Mouse (Mus musculus) myocyte (in vitro differentiated cells): ENCODE data around the gene Rtn4. TPM values are rescaled to one million over a fixed set of nuclear protein-coding genes. Genes with fewer than 3 reads are reported as not detected.
"Not testable (repeated sequence)": the region's sequence is repeated elsewhere in the genome, so short reads cannot be mapped to it uniquely, and the experiment has no call there.

Source experiments
- H3K27me3 ChIP-seq: one replicate; pipeline ENCODE4 v1.6.1; 2011; ENCODE audit not compliant: control insufficient read depth, insufficient read depth, insufficient read length
- H3K36me3 ChIP-seq: one replicate; pipeline ENCODE4 v1.6.1; 2011; ENCODE audit not compliant: control insufficient read depth, insufficient read depth
- H3K4me2 ChIP-seq: one replicate; pipeline ENCODE4 v1.6.1; 2011; ENCODE audit warnings: low read depth, control low read depth
- H3K4me3 ChIP-seq: one replicate; pipeline ENCODE4 v1.5.1; 2011; ENCODE audit warnings: mild to moderate bottlenecking, control low read depth, moderate library complexity
- H3K79me2 ChIP-seq: one replicate; pipeline ENCODE4 v1.6.1; 2011; ENCODE audit not compliant: control insufficient read depth, insufficient read depth
- H3ac ChIP-seq: one replicate; pipeline ENCODE4 v1.6.1; 2011; ENCODE audit not compliant: control insufficient read depth, insufficient read length
- CEBPB ChIP-seq: IDR thresholded peaks from 2 replicates; pipeline ENCODE4 v1.6.1; 2011; ENCODE audit warnings: mild to moderate bottlenecking, moderate library complexity; ENCODE audit not compliant: poor library complexity, insufficient read depth, severe bottlenecking
- E2F4 ChIP-seq: IDR thresholded peaks from one replicate; pipeline ENCODE4 v1.6.1; 2011; ENCODE audit warnings: mild to moderate bottlenecking, control low read depth, moderate library complexity; ENCODE audit not compliant: insufficient read depth
- MAX ChIP-seq: IDR thresholded peaks from one replicate; pipeline ENCODE4 v1.6.1; 2011; ENCODE audit warnings: low read depth, mild to moderate bottlenecking, control low read depth
- MYOD1 ChIP-seq, 3 experiments: IDR thresholded peaks; one replicate each; pipeline ENCODE4 v1.6.1; 2011; ENCODE audit warnings: control low read depth in 2 of 3, low read depth in 2 of 3, mild to moderate bottlenecking in 2 of 3, moderate library complexity in 1 of 3; ENCODE audit not compliant: insufficient read length in 2 of 3, control insufficient read depth in 1 of 3
- POLR2A ChIP-seq: IDR thresholded peaks from one replicate; pipeline ENCODE4 v1.6.1; 2011; ENCODE audit warnings: low read depth, mild to moderate bottlenecking, control low read depth, moderate library complexity; ENCODE audit not compliant: insufficient read length
- POLR2AphosphoS2 ChIP-seq: IDR thresholded peaks from one replicate; pipeline ENCODE4 v1.6.1; 2011; ENCODE audit warnings: low read depth, control low read depth; ENCODE audit not compliant: insufficient read length
- REST ChIP-seq: IDR thresholded peaks from one replicate; pipeline ENCODE4 v1.6.1; 2011; ENCODE audit warnings: mild to moderate bottlenecking, control low read depth, moderate library complexity; ENCODE audit not compliant: insufficient read depth, insufficient read length
- SRF ChIP-seq: IDR thresholded peaks from one replicate; pipeline ENCODE4 v1.6.1; 2011; ENCODE audit warnings: low read depth; ENCODE audit not compliant: control insufficient read depth, insufficient read length
- TCF12 ChIP-seq: IDR thresholded peaks from one replicate; pipeline ENCODE4 v1.6.1; 2011; ENCODE audit warnings: mild to moderate bottlenecking, control low read depth; ENCODE audit not compliant: poor library complexity, insufficient read depth, severe bottlenecking
- TCF3 ChIP-seq: IDR thresholded peaks from one replicate; pipeline ENCODE4 v1.6.1; 2011; ENCODE audit warnings: low read depth, control low read depth; ENCODE audit not compliant: insufficient read length
- USF1 ChIP-seq: IDR thresholded peaks from one replicate; pipeline ENCODE4 v1.6.1; 2011; ENCODE audit warnings: low read depth, mild to moderate bottlenecking, control low read depth, moderate library complexity
- polyA plus RNA-seq: library from polyadenylated mRNA; unstranded; fragments of >200 nt; fragmentation: generic; extraction: Trizol; gene quantifications from one replicate; pipeline ENCODE4 v1.2.1, GENCODE M21; 2012; ENCODE audit warnings: missing spikeins

Gene Rtn4
- polyA plus RNA-seq, 1 experiment, result 309 TPM

DNA sequence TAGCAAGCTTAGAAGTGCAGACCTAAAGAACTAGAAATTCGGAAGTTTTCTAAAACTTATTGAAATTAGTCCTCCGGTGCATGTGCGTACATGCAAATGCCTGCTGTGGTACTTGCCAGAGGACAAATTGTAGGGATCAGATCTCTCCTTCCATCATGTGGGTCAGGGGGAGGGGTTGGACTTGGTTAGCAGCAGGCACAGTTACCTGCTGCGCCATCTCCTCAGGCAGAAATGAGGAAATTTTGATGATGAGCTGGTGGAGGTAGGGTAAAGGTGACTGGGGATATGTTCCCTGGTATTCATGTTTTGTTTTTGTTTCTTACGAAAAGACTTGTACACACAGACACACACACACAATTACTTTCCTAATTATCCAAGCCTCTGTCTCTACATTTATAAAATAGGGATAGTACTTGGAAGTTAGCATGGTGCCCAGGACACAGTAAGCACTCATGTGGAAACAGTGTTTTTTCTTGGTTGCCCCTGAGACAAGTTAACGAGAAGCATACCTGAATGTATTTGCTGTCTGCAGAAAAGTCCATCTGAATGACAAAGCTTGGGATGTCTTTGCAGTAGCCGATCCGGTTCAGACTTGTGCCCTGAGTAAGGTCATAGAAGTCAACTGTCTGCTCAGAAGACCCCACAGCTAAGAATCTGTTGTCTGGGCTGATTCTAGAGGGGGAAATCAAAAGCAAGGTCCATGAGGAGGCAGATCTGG is 56.2 kb downstream of the Rtn4 start:
- no peak overlapping the region for H3ac ChIP-seq
- no peaks in the 10 kb centered on the region for H3K79me2 ChIP-seq
- peaks cover 9% of the 10 kb centered on the region for H3K36me3 ChIP-seq
- TF ChIP-seq POLR2A, result no peak
- TF ChIP-seq POLR2AphosphoS2, result peak; percentile 51
- no peak for TF ChIP-seq MAX
- no peak overlapping the region for H3K4me3 ChIP-seq
- H3K27me3 ChIP-seq, result no peaks in the 10 kb centered on the region
- no peak overlapping the region for H3K4me2 ChIP-seq

- Histone ChIP-seq H3K79me2 (no peaks in the 10 kb centered on the region), H3K4me3 (no peak overlapping the region), H3ac (no peak overlapping the region), H3K27me3 (no peaks in the 10 kb centered on the region), H3K4me2 (no peak overlapping the region), H3K36me3 (peaks cover 4% of the 10 kb centered on the region)
- TF ChIP-seq SRF (no peak), POLR2AphosphoS2 (peak; percentile 19), MAX (no peak), TCF3 (no peak)
Measured at GRCm38 (mm10) chr11:29749468-29749829, 56.7 kb downstream of the Rtn4 start.

- Histone ChIP-seq H3K36me3 (peaks cover 4% of the 10 kb centered on the region), H3K79me2 (no peaks in the 10 kb centered on the region), H3K4me3 (no peak overlapping the region), H3K27me3 (no peaks in the 10 kb centered on the region), H3ac (no peak overlapping the region), H3K4me2 (no peak overlapping the region)
- TF ChIP-seq POLR2AphosphoS2 (peak; percentile 63), MYOD1 (IDR thresholded peaks at IDR 0.05; ENCODE audit: control insufficient read depth in 1 of 3, insufficient read length in 2 of 3, low read depth in 2 of 3) (no peak)
Measured at GRCm38 (mm10) chr11:29751013-29751412, 58.3 kb downstream of the Rtn4 start.

DNA sequence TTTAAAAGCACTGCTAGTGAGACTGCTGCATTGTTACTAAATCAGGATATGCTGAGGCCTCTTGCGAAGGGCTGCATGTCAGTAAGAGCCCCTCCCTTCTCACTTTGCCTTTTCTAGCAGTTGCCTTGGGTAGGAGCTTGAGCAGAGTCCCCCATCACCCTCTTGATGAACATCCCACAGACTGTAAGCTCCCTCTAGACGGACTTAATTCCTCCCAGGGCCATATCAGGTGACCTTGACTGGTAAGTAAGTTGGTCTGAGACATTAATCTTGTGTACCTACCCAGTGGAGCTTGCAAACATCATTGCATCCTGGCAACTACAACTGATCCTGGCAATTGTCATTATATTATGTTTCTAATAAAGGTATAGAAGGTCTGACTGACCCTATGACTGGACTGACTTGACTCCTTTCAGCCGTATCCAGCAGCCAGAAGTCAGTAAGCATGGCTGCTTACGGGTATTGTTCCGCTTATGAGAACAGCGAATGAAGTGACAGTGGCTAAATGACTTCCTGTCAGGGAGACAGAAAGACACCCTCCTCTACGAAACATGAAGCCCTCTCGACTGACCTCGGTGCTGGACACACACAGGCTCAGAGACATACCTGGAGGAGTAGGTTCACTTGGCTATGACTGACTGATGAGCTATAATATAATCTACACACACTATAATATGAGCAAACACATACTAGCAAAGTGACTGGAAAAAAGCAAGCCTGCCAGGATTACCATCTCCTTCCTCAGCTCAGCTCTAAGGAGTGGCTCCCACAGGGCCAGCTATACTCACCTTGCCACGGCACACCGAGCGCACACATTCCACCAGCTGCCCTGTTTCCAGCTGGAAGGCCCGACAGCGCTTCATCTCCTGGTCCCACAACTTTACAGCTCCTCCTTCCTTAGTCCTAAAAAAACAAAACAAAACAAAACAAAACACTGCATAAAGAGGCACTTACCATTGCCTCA is 59.2 kb downstream of the Rtn4 start:
- TF ChIP-seq SRF (no peak), POLR2AphosphoS2 (peak; percentile 32), REST (no peak), TCF3 (no peak)
- Histone ChIP-seq H3K79me2 (no peaks in the 10 kb centered on the region), H3K4me2 (no peak overlapping the region), H3K27me3 (no peaks in the 10 kb centered on the region), H3ac (no peak overlapping the region), H3K36me3 (peaks cover 4% of the 10 kb centered on the region), H3K4me3 (no peak overlapping the region)

DNA sequence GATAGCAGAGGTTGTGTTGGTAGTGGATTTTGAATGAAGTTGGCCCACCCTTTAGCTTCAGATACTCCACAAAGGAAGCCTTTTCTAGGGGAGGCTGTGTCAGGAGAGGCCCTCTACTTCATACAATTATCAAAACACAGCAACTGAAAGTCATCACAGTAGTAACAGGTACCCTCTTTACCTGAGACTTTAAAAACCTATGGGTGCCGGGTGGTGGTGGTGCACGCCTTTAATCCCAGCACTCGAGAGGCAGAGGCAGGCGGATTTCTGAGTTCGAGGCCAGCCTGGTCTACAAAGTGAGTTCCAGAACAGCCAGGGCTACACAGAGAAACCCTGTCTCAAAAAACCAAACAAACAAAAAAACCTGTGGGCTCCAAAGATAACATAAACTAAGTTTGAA is 63.3 kb downstream of the Rtn4 start:
- H3K27me3 ChIP-seq, H3K36me3 ChIP-seq, H3K79me2 ChIP-seq, H3ac ChIP-seq, H3K4me3 ChIP-seq, H3K4me2 ChIP-seq: not testable (repeated sequence)

DNA sequence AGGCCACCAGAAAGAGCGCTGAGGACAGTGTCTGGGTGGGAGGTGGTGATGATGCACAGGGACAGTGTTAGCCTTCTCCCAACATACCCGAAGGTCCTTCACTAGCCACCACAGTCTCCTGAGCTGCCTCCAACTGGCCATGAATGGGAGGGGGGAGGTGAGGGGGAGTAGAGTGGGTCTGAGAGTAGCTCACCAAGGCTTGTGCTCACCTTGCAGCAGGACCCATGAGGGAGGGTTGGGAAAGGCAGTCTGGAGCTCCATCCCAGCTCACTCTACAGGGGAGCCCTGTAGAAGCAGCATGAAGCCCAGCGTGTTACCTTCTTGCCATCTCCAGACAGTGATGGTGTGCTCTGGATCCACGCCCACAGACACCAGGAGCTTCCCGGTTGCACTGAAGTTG is 65.9 kb downstream of the Rtn4 start:
- Histone ChIP-seq H3K79me2 (no peaks in the 10 kb centered on the region), H3K4me3 (no peak overlapping the region), H3K4me2 (no peak overlapping the region), H3ac (no peak overlapping the region), H3K36me3 (no peaks in the 10 kb centered on the region), H3K27me3 (no peaks in the 10 kb centered on the region)
- TF ChIP-seq REST (no peak), E2F4 (no peak), USF1 (no peak), SRF (no peak), CEBPB (no peak), TCF12 (no peak)
